Mouse (Mus musculus) spleen, adult 12 weeks (tissue): ENCODE results near the gene Naa25.

Experiments used
- DNase-seq: peaks from one replicate; pipeline ENCODE4 v3.0.0; 2022; ENCODE audit warnings: low spot score

The Naa25 gene

GRCm38 (mm10) chr5:121393402-121393801 lies 4.3 kb upstream of the Naa25 start:
- DNase-seq = no peak

GRCm38 (mm10) chr5:121395621-121396020 lies 2.1 kb upstream of the Naa25 start:
- DNase-seq = no peak

DNA sequence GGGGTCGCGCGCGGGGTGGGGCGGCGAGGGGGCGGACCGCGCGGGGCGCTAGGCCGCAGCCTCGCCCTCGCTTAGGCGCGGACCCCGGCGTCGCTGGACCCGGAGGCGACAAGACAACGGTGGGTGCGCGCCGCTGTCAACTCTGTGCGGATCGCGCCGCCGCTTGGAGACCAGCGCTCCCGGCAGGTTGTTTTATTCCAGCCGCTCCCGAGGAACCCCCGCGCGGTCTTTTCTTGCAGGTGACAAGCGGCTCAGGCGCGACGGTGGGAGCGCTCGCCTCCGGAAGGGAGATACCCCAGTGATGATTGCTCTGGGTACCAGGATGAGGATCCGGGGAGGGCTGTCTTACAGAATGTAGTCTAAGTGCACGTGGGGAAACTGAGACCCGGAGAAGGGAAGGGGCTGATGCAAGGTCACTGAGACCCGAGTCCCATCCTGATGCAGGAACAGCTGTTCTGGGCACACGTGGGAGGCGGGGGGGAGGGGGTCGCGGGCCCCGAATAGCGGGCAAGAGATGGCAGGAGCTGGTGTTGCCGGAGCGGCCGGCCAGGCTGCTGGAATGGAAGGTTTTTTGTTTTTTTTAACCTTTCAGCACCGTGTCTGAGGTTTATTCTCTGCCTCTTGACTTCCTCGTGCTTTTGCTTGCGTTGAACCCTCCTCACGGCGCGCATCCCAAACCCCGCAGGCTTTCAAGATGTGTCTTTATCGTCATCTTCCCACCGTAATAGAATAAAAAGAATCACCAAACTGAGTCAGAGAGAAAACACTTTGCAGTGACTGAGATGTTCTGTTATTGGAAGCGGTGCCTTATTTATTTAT lies 619 bp downstream of the Naa25 start:
- DNase-seq = no peak

GRCm38 (mm10) chr5:121398965-121399462 lies 1.3 kb downstream of the Naa25 start:
- DNase-seq = no peak

DNA sequence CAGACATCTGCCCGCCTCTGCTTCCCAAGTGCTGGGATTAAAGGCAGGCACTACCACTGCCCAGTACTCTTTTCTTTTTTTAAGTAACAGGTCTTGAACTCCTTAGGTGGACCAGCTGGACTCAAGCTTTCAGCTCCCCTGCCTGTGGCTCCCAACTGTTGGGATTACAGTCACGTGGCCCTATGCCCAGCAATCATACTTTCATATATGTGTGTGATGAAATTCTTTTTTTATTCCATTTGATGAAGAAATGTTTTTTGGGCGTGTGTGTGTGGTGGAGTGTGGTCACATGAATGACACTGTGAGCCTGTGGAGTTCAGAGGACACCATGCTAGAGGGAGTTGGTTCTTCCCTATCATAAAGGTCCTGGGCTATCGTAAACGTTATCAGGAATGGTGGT lies 1.8 kb downstream of the Naa25 start:
- no peak for DNase-seq

DNA sequence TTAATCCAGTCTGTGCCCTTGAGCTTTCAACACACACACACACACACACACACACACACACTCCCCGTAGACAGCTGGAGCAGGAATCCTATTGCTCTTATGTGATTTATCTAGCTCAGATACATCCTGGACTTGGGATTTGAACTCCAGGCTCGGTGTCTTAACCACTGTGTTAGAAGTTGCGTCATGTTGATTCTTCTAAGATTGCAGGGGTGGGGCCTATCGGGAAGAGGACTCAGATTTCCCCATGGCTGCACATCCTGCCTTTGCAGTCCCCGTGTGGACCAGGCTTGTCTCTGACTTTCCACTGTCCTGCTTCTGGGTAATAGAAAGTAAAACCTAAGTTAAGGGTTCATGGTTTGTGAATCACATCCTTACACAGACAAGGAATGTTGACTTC lies 2.3 kb downstream of the Naa25 start:
- no peak for DNase-seq

DNA sequence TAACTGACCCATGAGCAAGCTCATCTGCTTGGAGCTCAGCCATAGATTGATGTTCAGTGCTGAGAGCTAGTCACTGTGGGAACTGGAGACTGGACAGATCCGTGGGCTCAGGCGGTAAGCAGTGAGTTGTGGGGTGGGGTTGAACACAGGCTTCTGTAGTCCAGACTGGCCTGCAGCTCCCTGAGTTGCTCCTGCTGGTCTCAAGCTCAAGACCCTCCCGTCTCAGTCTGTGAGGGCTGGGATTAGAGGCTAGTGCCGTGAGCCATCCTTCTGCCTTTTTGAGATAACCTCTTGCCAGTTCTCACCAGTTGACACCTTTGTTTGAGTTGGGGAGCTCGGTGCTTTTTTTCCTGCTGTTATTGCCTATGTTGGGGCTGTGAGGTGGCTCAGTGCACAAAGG lies 3.1 kb downstream of the Naa25 start:
- no peak for DNase-seq

DNA sequence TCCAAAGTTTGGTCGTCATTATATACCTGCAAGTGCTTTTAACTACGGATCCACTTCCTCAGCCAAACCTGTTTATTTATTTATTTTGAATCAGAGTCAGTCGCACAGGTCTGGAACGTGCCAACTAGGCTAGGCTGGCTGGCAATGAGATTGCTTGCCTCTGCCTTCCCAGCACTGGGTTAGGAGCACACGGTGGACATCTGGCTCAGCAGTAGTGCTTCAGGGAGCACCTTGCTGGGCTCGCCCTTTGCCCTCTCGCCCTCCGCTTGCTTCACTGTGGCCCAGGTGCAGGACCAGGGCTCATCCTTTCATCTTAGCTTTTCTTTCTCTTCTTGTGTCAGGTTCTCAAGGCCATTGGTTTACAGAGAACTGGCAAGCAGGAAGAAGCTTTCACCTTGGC lies 10.1 kb downstream of the Naa25 start:
- no peak for DNase-seq

DNA sequence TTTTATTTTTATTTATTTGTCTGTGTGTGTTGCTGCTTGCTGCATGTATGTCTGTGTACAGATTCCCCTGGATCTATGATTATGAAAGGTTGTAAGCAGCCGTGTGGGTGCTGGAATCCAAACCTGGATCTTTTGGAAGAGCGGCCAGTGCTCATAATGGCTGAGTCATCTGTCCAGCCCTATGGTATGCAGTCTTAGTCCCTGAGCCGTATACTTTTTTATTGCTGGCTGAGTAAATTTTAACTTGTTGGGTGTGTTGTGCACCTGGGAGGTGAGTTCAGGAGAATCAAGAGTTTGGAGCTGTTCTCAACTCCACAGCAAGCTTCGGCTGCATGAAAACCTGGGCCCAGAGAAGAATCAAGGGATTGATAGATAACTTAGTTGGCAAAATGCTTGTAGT lies 13.2 kb downstream of the Naa25 start:
- no peak for DNase-seq

- no peak for DNase-seq
These were observed 23.0 kb downstream of the Naa25 start for GRCm38 (mm10) chr5:121420721-121421120.

DNA sequence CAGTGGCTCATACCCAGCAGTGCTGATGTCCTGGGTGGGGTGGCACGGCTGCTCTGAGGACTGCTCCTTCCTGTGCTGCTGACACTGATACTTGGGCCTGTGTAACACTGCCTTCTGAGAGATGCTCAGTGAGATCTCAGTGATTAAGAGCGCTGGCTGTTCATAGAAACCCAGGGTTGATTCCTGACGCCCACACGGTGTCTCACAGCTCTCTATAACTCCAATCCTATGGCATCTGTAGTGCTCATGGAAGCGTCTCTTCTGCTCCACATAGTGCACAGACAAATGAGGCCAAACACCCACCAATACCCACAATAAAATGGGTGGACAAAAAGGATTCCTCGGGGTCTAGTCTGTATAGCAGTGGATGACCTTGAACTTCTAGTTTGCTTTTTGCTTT lies 25.1 kb downstream of the Naa25 start:
- no peak for DNase-seq

GRCm38 (mm10) chr5:121423297-121423696 lies 25.6 kb downstream of the Naa25 start:
- DNase-seq = no peak

DNA sequence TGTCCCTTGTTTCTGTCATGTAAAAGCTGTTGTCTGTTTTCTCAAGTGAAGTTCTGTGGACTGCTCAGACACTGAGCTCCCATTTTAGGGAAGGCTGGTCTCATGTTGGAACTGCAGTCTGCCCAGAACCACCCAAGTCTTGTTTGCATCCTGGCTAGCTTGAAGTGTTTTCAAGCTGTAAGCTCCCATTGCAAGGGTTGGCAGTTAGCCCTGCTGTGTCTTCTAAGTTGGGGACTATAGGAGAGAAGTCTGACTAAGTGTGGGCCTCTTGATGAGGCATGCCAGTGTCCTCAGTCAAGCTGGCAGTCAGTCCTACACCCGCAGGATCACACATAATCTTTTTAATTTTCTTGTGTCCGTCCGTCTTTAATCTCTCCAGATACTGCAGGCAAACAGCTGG lies 31.2 kb downstream of the Naa25 start:
- no peak for DNase-seq

GRCm38 (mm10) chr5:121438131-121438530 lies 40.4 kb downstream of the Naa25 start:
- DNase-seq = no peak

GRCm38 (mm10) chr5:121438756-121439155 lies 41.0 kb downstream of the Naa25 start:
- no peak for DNase-seq

- peak; percentile 35 for DNase-seq
These were observed 45.8 kb downstream of the Naa25 start for GRCm38 (mm10) chr5:121443548-121443947.

DNA sequence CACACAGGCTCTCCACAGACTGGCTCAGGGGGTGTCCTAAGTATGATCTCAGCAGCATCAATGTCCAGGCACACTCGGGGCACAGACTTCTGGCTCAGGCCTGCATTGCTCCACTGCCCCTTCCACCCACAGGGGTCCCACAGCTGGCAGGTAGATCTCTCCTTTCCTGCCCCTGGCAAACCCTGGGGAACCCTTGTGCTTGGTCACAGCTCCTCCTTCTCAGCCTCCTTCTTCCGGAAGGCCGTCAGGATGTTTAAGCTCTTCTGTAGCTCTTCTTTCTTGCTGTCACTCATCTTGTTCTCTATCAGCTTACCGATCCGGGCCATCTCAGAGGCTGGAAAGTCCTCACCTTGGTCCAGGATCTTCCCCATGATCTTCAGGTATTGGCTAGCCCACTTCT lies 47.1 kb downstream of the Naa25 start:
- DNase-seq = no peak

- DNase-seq = no peak
These were observed 50.7 kb downstream of the Naa25 start for GRCm38 (mm10) chr5:121448450-121448849.

GRCm38 (mm10) chr5:121449976-121450375 lies 52.2 kb downstream of the Naa25 start:
- peak; percentile 67 for DNase-seq

GRCm38 (mm10) chr5:121450476-121450875 lies 52.7 kb downstream of the Naa25 start:
- DNase-seq = no peak

GRCm38 (mm10) chr5:121451203-121451602 lies 53.5 kb downstream of the Naa25 start:
- DNase-seq = peak; percentile 21

- peak; percentile 33 for DNase-seq
These were observed 53.9 kb downstream of the Naa25 start, which contains the start of gene Tmem116 for GRCm38 (mm10) chr5:121451644-121452025. Tmem116 (plus strand) TSS chr5:121451893.

GRCm38 (mm10) chr5:121452026-121452869 lies 54.5 kb downstream of the Naa25 start, which contains the start of gene Erp29:
Erp29 (minus strand) TSS chr5:121452506.
- DNase-seq = peak; percentile 100
